Comparison of ENCODE assay signal across 22 mouse cellular contexts in genomic region chr7:80372166-80372565, GRCm38 (mm10).
"Had no signal": no experiment of that assay in that cellular context is flagged by ENCODE, and none has a peak within 500 bp of the region (broad histone marks: within the 10 kb centered on the region; RNA-seq: fewer than 3 reads in every experiment).

No protein-coding gene starts in this region.

- ATAC-seq: inflammation-experienced regulatory T-cells, adult 6 months had no signal

- H3K27me3 ChIP-seq: heart, embryonic 12.5 days; hindbrain, embryonic 12.5 days; intestine, embryonic 15.5 days; kidney, embryonic 15.5 days; limb, embryonic 12.5 days had no signal

- DNase-seq: gastrocnemius, postnatal 10 days; gastrocnemius, postnatal 25 days; heart, adult 18-20 months; heart, postnatal 10 days; heart, postnatal 4 days; kidney, adult 11 months; kidney, adult 2 months; kidney, adult 9 months; kidney, postnatal 14 days; kidney, postnatal 36 days; layer of hippocampus, adult 9-11 months; layer of hippocampus, postnatal 36 days; left cerebral cortex, postnatal 4 days; liver had no signal

- H3K27ac ChIP-seq: hindbrain, embryonic 12.5 days; kidney, embryonic 15.5 days; limb, embryonic 12.5 days had no signal

- H3K9me3 ChIP-seq: heart, embryonic 10.5 days; heart, embryonic 12.5 days; hindbrain, embryonic 10.5 days; hindbrain, embryonic 12.5 days; intestine, embryonic 15.5 days; kidney, embryonic 15.5 days; limb, embryonic 12.5 days had no signal
